Mouse (Mus musculus) kidney, adult 2 months (tissue): ENCODE data around the gene Prdm16. TPM values are rescaled to one million over a fixed set of nuclear protein-coding genes. Genes with fewer than 3 reads are reported as not detected.

Experiments used
- DNase-seq: peaks from one replicate; pipeline ENCODE4 v3.0.0; 2021
- H3K27ac ChIP-seq: fragments of 200-500 bp; 2 replicates; pipeline ENCODE4 v1.5.1; 2012; ENCODE audit warnings: low read depth, low read length, control low read depth, inconsistent platforms; ENCODE audit not compliant: insufficient read depth
- H3K27me3 ChIP-seq: fragments of 200-500 bp; replicated peaks from 2 replicates; pipeline ENCODE4 v1.6.1; 2012; ENCODE audit warnings: mild to moderate bottlenecking, moderate library complexity, low read length, inconsistent platforms; ENCODE audit not compliant: control insufficient read depth, insufficient read depth
- H3K36me3 ChIP-seq: fragments of 200-500 bp; 2 replicates; pipeline ENCODE4 v1.6.1; 2012; ENCODE audit warnings: mild to moderate bottlenecking, moderate library complexity, low read length, inconsistent platforms; ENCODE audit not compliant: control insufficient read depth, insufficient read depth
- H3K4me1 ChIP-seq: fragments of 200-500 bp; 2 replicates; pipeline ENCODE4 v1.6.1; 2011; ENCODE audit warnings: low read length; ENCODE audit not compliant: control insufficient read depth, insufficient read depth
- H3K4me3 ChIP-seq: fragments of 200-500 bp; 2 replicates; pipeline ENCODE4 v1.5.1; 2011; ENCODE audit warnings: mild to moderate bottlenecking, low read depth, low read length, control low read depth; ENCODE audit not compliant: insufficient read depth
- CTCF ChIP-seq: fragments of 200-500 bp; conservative IDR thresholded peaks from 2 replicates; pipeline ENCODE4 v1.5.1; 2011; ENCODE audit warnings: low read depth, mild to moderate bottlenecking, control low read depth, low read length, moderate library complexity, mixed read lengths; ENCODE audit not compliant: insufficient read depth, insufficient read length
- POLR2A ChIP-seq: fragments of 200-500 bp; IDR thresholded peaks from one replicate; pipeline ENCODE4 v1.6.1; 2011; ENCODE audit warnings: low read depth, low read length, control low read depth
- WGBS: fragments of 180-500 bp; shearing (Covaris S2); methylation state at CpG from one replicate; pipeline ENCODE4 v1.1.7; 2018; 5-methylcytosine and 5-hydroxymethylcytosine counted together
- polyA plus RNA-seq: library from polyadenylated mRNA; depleted of rRNA; stranded (reverse); fragments of >200 nt; gene quantifications from 2 replicates; pipeline ENCODE4 v1.2.3, GENCODE M21; 2012

Prdm16 gene
- polyA plus RNA-seq, 1 experiment = 7.1 TPM

- no peak overlapping the region for H3K4me3 ChIP-seq
- WGBS = 30% methylated on average over 25 of the region's 25 CpGs
- DNase-seq = no peak
- TF ChIP-seq CTCF (no peak), POLR2A (no peak)
- H3K4me1 ChIP-seq = no peaks in the 10 kb centered on the region
- no peaks in the 10 kb centered on the region for H3K36me3 ChIP-seq
- H3K27ac ChIP-seq = no peak overlapping the region
- no peaks in the 10 kb centered on the region for H3K27me3 ChIP-seq
These were observed 162.9 kb downstream of the Prdm16 start for GRCm38 (mm10) chr4:154473571-154474307.

GRCm38 (mm10) chr4:154472569-154472968 lies 164.1 kb downstream of the Prdm16 start:
- no peaks in the 10 kb centered on the region for H3K36me3 ChIP-seq
- TF ChIP-seq CTCF (no peak), POLR2A (no peak)
- no peak for DNase-seq
- no peak overlapping the region for H3K27ac ChIP-seq
- no peaks in the 10 kb centered on the region for H3K4me1 ChIP-seq
- 29% methylated on average over 8 of the region's 8 CpGs for WGBS
- H3K4me3 ChIP-seq = no peak overlapping the region
- no peaks in the 10 kb centered on the region for H3K27me3 ChIP-seq

GRCm38 (mm10) chr4:154471447-154472101 lies 165.1 kb downstream of the Prdm16 start:
- Histone ChIP-seq H3K4me3 (no peak overlapping the region), H3K36me3 (no peaks in the 10 kb centered on the region), H3K4me1 (no peaks in the 10 kb centered on the region), H3K27ac (no peak overlapping the region), H3K27me3 (no peaks in the 10 kb centered on the region)
- TF ChIP-seq CTCF = no peak
- TF ChIP-seq POLR2A = no peak
- no peak for DNase-seq
- 30% methylated on average over 17 of the region's 17 CpGs for WGBS

- DNase-seq = no peak
- Histone ChIP-seq H3K4me3 (no peak overlapping the region), H3K27ac (no peak overlapping the region), H3K27me3 (no peaks in the 10 kb centered on the region), H3K36me3 (no peaks in the 10 kb centered on the region), H3K4me1 (no peaks in the 10 kb centered on the region)
- WGBS = 41% methylated on average over 5 of the region's 5 CpGs
- TF ChIP-seq POLR2A (no peak), CTCF (no peak)
These were observed 170.4 kb downstream of the Prdm16 start for GRCm38 (mm10) chr4:154466305-154466704.

- TF ChIP-seq CTCF = no peak
- no peak for TF ChIP-seq POLR2A
- Histone ChIP-seq H3K4me3 (no peak overlapping the region), H3K4me1 (no peaks in the 10 kb centered on the region), H3K27me3 (no peaks in the 10 kb centered on the region), H3K36me3 (no peaks in the 10 kb centered on the region), H3K27ac (no peak overlapping the region)
- WGBS = 57% methylated on average over 9 of the region's 9 CpGs
- DNase-seq = no peak
These were observed 171.6 kb downstream of the Prdm16 start for GRCm38 (mm10) chr4:154465123-154465522.

- no peak for DNase-seq
- TF ChIP-seq POLR2A (no peak), CTCF (no peak)
- Histone ChIP-seq H3K4me3 (no peak overlapping the region), H3K4me1 (no peaks in the 10 kb centered on the region), H3K27me3 (no peaks in the 10 kb centered on the region; the same call in 1 of the 2 replicates), H3K27ac (no peak overlapping the region), H3K36me3 (no peaks in the 10 kb centered on the region)
- WGBS = 50% methylated on average over 13 of the region's 13 CpGs
These were observed 176.7 kb downstream of the Prdm16 start for GRCm38 (mm10) chr4:154460021-154460420.

GRCm38 (mm10) chr4:154457756-154458155 lies 178.9 kb downstream of the Prdm16 start:
- no peak overlapping the region for H3K4me3 ChIP-seq
- TF ChIP-seq POLR2A (no peak), CTCF (no peak)
- no peak for DNase-seq
- 79% methylated on average over 3 of the region's 3 CpGs for WGBS
- H3K4me1 ChIP-seq = no peaks in the 10 kb centered on the region
- no peaks in the 10 kb centered on the region; the same call in 1 of the 2 replicates for H3K27me3 ChIP-seq
- no peak overlapping the region for H3K27ac ChIP-seq
- H3K36me3 ChIP-seq = no peaks in the 10 kb centered on the region
